Mouse (Mus musculus): ENCODE results near the gene Man2b2. TPM values are rescaled to one million over a fixed set of nuclear protein-coding genes. Genes with fewer than 3 reads are reported as not detected.
"Not testable (repeated sequence)": the region's sequence is repeated elsewhere in the genome, so short reads cannot be mapped to it uniquely, and the experiment has no call there.

Man2b2 gene
- polyA plus RNA-seq, 1 experiment from 2014 or later: 15.5 TPM

GRCm38 (mm10) chr5:36795647-36796295 is 34.7 kb downstream of the Man2b2 start:
- not testable (repeated sequence) for H3K9me3 ChIP-seq (ENCODE audit: control insufficient read depth, low read length); H3K27me3 ChIP-seq (replicated peaks; ENCODE audit: control insufficient read depth, insufficient read depth, low read length); H3K4me1 ChIP-seq (replicated peaks; ENCODE audit: control insufficient read depth, insufficient read depth, low read length)
- Histone ChIP-seq H3K4me3 (ENCODE audit: low read depth, low read length) (peak overlapping the region; percentile 49), H3K4me2 (ENCODE audit: low read length) (peak overlapping the region; percentile 76), H3K9ac (ENCODE audit: low read length) (peak overlapping the region; percentile 72), H3K27ac (ENCODE audit: low read depth) (peak overlapping the region; percentile 91), H3K36me3 (ENCODE audit: control insufficient read depth, insufficient read depth, low read length) (peaks cover 16% of the 10 kb centered on the region; the same call in 1 of the 2 replicates)
- peak; percentile 82 for DNase-seq (ENCODE audit: low spot score)
- ATAC-seq (replicated peaks; ENCODE audit: low FRiP score, low TSS enrichment, low read depth): peak; percentile 41
- 3% methylated on average over 35 of the region's 37 CpGs for WGBS

- 0 out of 2 replicates have a peak, but pooled peaks cover 2% of the 10 kb centered on the region for H3K4me1 ChIP-seq (replicated peaks; ENCODE audit: control insufficient read depth, insufficient read depth, low read length)
- DNase-seq (ENCODE audit: low spot score): no peak
- H3K4me2 ChIP-seq (ENCODE audit: low read length): no peak overlapping the region
- H3K9me3 ChIP-seq (ENCODE audit: control insufficient read depth, low read length): no peaks in the 10 kb centered on the region
- no peak overlapping the region for H3K4me3 ChIP-seq (ENCODE audit: low read depth, low read length)
- no peak overlapping the region for H3K9ac ChIP-seq (ENCODE audit: low read length)
- H3K27ac ChIP-seq (ENCODE audit: low read depth): no peak overlapping the region
- 74% methylated on average over 9 of the region's 9 CpGs for WGBS
- ATAC-seq (replicated peaks; ENCODE audit: low FRiP score, low TSS enrichment, low read depth): no peak
- peaks cover 16% of the 10 kb centered on the region; the same call in 1 of the 2 replicates for H3K36me3 ChIP-seq (ENCODE audit: control insufficient read depth, insufficient read depth, low read length)
- no peaks in the 10 kb centered on the region for H3K27me3 ChIP-seq (replicated peaks; ENCODE audit: control insufficient read depth, insufficient read depth, low read length)
Measured at GRCm38 (mm10) chr5:36791861-36792260, 38.6 kb downstream of the Man2b2 start.

- Histone ChIP-seq H3K9me3 (ENCODE audit: control insufficient read depth, low read length) (0 out of 2 replicates have a peak, but pooled peaks cover 3% of the 10 kb centered on the region), H3K27ac (ENCODE audit: low read depth) (no peak overlapping the region), H3K4me1 (replicated peaks; ENCODE audit: control insufficient read depth, insufficient read depth, low read length) (no peaks in the 10 kb centered on the region), H3K4me2 (ENCODE audit: low read length) (no peak overlapping the region), H3K27me3 (replicated peaks; ENCODE audit: control insufficient read depth, insufficient read depth, low read length) (no peaks in the 10 kb centered on the region), H3K4me3 (ENCODE audit: low read depth, low read length) (no peak overlapping the region), H3K9ac (ENCODE audit: low read length) (no peak overlapping the region), H3K36me3 (ENCODE audit: control insufficient read depth, insufficient read depth, low read length) (no peaks in the 10 kb centered on the region)
- WGBS: 98% methylated on average over 5 of the region's 5 CpGs
- ATAC-seq (replicated peaks; ENCODE audit: low FRiP score, low TSS enrichment, low read depth) (no peak), DNase-seq (ENCODE audit: low spot score) (no peak)
Measured at GRCm38 (mm10) chr5:36786052-36786451, 44.4 kb downstream of the Man2b2 start.

- Histone ChIP-seq H3K36me3 (ENCODE audit: control insufficient read depth, insufficient read depth, low read length) (no peaks in the 10 kb centered on the region), H3K4me2 (ENCODE audit: low read length) (no peak overlapping the region), H3K27ac (ENCODE audit: low read depth) (no peak overlapping the region), H3K4me1 (replicated peaks; ENCODE audit: control insufficient read depth, insufficient read depth, low read length) (no peaks in the 10 kb centered on the region), H3K27me3 (replicated peaks; ENCODE audit: control insufficient read depth, insufficient read depth, low read length) (no peaks in the 10 kb centered on the region), H3K9me3 (ENCODE audit: control insufficient read depth, low read length) (peaks cover 6% of the 10 kb centered on the region; the same call in 1 of the 2 replicates), H3K9ac (ENCODE audit: low read length) (no peak overlapping the region), H3K4me3 (ENCODE audit: low read depth, low read length) (no peak overlapping the region)
- WGBS: 84% methylated on average over 2 of the region's 2 CpGs
- no peak for DNase-seq (ENCODE audit: low spot score)
- no peak for ATAC-seq (replicated peaks; ENCODE audit: low FRiP score, low TSS enrichment, low read depth)
Measured at GRCm38 (mm10) chr5:36779512-36779911, 50.9 kb downstream of the Man2b2 start.

GRCm38 (mm10) chr5:36778901-36779300 is 51.6 kb downstream of the Man2b2 start:
- WGBS: 94% methylated on average over 1 of the region's 2 CpGs
- Histone ChIP-seq H3K4me3 (ENCODE audit: low read depth, low read length) (no peak overlapping the region), H3K36me3 (ENCODE audit: control insufficient read depth, insufficient read depth, low read length) (no peaks in the 10 kb centered on the region), H3K9me3 (ENCODE audit: control insufficient read depth, low read length) (peaks cover 3% of the 10 kb centered on the region; the same call in 1 of the 2 replicates), H3K4me2 (ENCODE audit: low read length) (no peak overlapping the region), H3K27ac (ENCODE audit: low read depth) (no peak overlapping the region), H3K4me1 (replicated peaks; ENCODE audit: control insufficient read depth, insufficient read depth, low read length) (no peaks in the 10 kb centered on the region), H3K27me3 (replicated peaks; ENCODE audit: control insufficient read depth, insufficient read depth, low read length) (no peaks in the 10 kb centered on the region), H3K9ac (ENCODE audit: low read length) (no peak overlapping the region)
- no peak for DNase-seq (ENCODE audit: low spot score)
- no peak for ATAC-seq (replicated peaks; ENCODE audit: low FRiP score, low TSS enrichment, low read depth)

- H3K36me3 ChIP-seq (ENCODE audit: control insufficient read depth, insufficient read depth, low read length): no peaks in the 10 kb centered on the region
- ATAC-seq (replicated peaks; ENCODE audit: low FRiP score, low TSS enrichment, low read depth) (no peak), DNase-seq (ENCODE audit: low spot score) (no peak)
- H3K27me3 ChIP-seq (replicated peaks; ENCODE audit: control insufficient read depth, insufficient read depth, low read length): no peaks in the 10 kb centered on the region
- H3K4me3 ChIP-seq (ENCODE audit: low read depth, low read length): no peak overlapping the region
- no peak overlapping the region for H3K4me2 ChIP-seq (ENCODE audit: low read length)
- H3K9ac ChIP-seq (ENCODE audit: low read length): no peak overlapping the region
- no peak overlapping the region for H3K27ac ChIP-seq (ENCODE audit: low read depth)
- H3K4me1 ChIP-seq (replicated peaks; ENCODE audit: control insufficient read depth, insufficient read depth, low read length): no peaks in the 10 kb centered on the region
- peaks cover 3% of the 10 kb centered on the region; the same call in 1 of the 2 replicates for H3K9me3 ChIP-seq (ENCODE audit: control insufficient read depth, low read length)
- WGBS: 5% methylated on average over 2 of the region's 2 CpGs
Measured at GRCm38 (mm10) chr5:36777186-36777585, 53.3 kb downstream of the Man2b2 start.

GRCm38 (mm10) chr5:36776021-36776575 is 54.4 kb downstream of the Man2b2 start:
- H3K4me1 ChIP-seq (replicated peaks; ENCODE audit: control insufficient read depth, insufficient read depth, low read length): no peaks in the 10 kb centered on the region
- no peaks in the 10 kb centered on the region for H3K36me3 ChIP-seq (ENCODE audit: control insufficient read depth, insufficient read depth, low read length)
- H3K27ac ChIP-seq (ENCODE audit: low read depth): no peak overlapping the region
- H3K27me3 ChIP-seq (replicated peaks; ENCODE audit: control insufficient read depth, insufficient read depth, low read length): no peaks in the 10 kb centered on the region
- ATAC-seq (replicated peaks; ENCODE audit: low FRiP score, low TSS enrichment, low read depth): no peak
- DNase-seq (ENCODE audit: low spot score): no peak
- peaks cover 3% of the 10 kb centered on the region; the same call in 1 of the 2 replicates for H3K9me3 ChIP-seq (ENCODE audit: control insufficient read depth, low read length)
- H3K4me2 ChIP-seq (ENCODE audit: low read length): no peak overlapping the region
- H3K9ac ChIP-seq (ENCODE audit: low read length): no peak overlapping the region
- WGBS: 36% methylated on average over 9 of the region's 9 CpGs
- H3K4me3 ChIP-seq (ENCODE audit: low read depth, low read length): no peak overlapping the region

GRCm38 (mm10) chr5:36775317-36775716 is 55.1 kb downstream of the Man2b2 start:
- no peaks in the 10 kb centered on the region for H3K4me1 ChIP-seq (replicated peaks; ENCODE audit: control insufficient read depth, insufficient read depth, low read length)
- DNase-seq (ENCODE audit: low spot score) (no peak), ATAC-seq (replicated peaks; ENCODE audit: low FRiP score, low TSS enrichment, low read depth) (no peak)
- H3K9ac ChIP-seq (ENCODE audit: low read length): no peak overlapping the region
- no peaks in the 10 kb centered on the region for H3K36me3 ChIP-seq (ENCODE audit: control insufficient read depth, insufficient read depth, low read length)
- H3K9me3 ChIP-seq (ENCODE audit: control insufficient read depth, low read length): no peaks in the 10 kb centered on the region; the same call in 1 of the 2 replicates
- no peaks in the 10 kb centered on the region for H3K27me3 ChIP-seq (replicated peaks; ENCODE audit: control insufficient read depth, insufficient read depth, low read length)
- H3K4me3 ChIP-seq (ENCODE audit: low read depth, low read length): no peak overlapping the region
- no peak overlapping the region for H3K4me2 ChIP-seq (ENCODE audit: low read length)
- no peak overlapping the region for H3K27ac ChIP-seq (ENCODE audit: low read depth)
- 86% methylated on average over 2 of the region's 2 CpGs for WGBS

GRCm38 (mm10) chr5:36772586-36772985 is 57.9 kb downstream of the Man2b2 start:
- Histone ChIP-seq H3K4me3 (ENCODE audit: low read depth, low read length) (no peak overlapping the region), H3K36me3 (ENCODE audit: control insufficient read depth, insufficient read depth, low read length) (no peaks in the 10 kb centered on the region), H3K9me3 (ENCODE audit: control insufficient read depth, low read length) (no peaks in the 10 kb centered on the region), H3K4me2 (ENCODE audit: low read length) (no peak overlapping the region), H3K4me1 (replicated peaks; ENCODE audit: control insufficient read depth, insufficient read depth, low read length) (no peaks in the 10 kb centered on the region), H3K27ac (ENCODE audit: low read depth) (no peak overlapping the region), H3K27me3 (replicated peaks; ENCODE audit: control insufficient read depth, insufficient read depth, low read length) (no peaks in the 10 kb centered on the region), H3K9ac (ENCODE audit: low read length) (no peak overlapping the region)
- DNase-seq (ENCODE audit: low spot score) (no peak), ATAC-seq (replicated peaks; ENCODE audit: low FRiP score, low TSS enrichment, low read depth) (no peak)
- WGBS: 84% methylated on average over 5 of the region's 5 CpGs

Measured in intestine, embryonic 14.5 days (tissue).